Mouse (Mus musculus): ENCODE results near the gene Sez6l2. TPM values are rescaled to one million over a fixed set of nuclear protein-coding genes. Genes with fewer than 3 reads are reported as not detected.
A peak's percentile ranks its signal among the peaks of the same experiment; 100 is the strongest.

Sez6l2 gene
- 0.59 and 0.93 TPM in 2 replicates for polyA plus RNA-seq (2012)

DNA sequence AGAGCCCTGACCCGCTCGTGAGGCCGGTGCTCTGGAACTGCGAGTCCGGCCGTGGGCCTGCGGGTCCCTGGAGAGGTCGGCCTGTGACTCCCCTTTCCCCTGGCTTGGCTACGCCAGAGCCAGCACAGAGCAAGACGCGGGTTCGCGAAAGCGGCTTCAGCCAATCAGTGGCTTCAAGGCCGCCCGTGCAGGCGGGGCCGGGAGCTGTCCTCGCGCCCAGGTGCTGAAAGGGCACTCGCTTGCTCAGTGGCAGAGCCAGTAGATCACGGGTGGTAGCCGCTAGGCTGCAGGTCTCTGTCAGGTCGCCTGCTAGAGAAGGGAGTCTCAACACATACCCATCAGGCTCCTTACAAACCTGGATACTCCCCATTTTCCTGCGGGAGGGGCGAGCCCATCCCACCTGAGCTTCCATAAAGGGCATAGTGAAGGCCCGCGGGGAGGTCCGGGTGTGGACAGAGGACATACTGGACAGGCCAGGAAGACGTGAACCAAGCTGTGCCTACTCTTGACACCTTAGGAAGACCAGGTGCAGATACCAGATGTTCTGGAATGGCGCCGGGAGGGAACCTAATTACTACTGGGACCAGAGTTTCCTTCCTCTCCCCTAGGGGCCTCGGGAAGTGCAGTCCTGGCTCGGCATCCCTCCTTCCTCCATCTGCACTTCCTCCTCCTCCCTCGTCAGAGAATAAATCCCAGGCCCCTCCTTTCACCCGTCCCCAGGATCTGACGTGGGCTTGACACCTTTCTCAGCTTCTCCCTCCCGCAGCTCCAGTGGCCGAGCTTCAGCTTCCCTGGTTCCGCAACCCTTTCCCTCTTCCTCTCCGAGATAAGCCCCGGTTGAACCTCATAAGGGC, at the start of gene Sez6l2:
Sez6l2 (plus strand) TSS at position 771 of the 854 bp plus-strand sequence.
- TF ChIP-seq GATA1 (IDR thresholded peaks at IDR 0.05; ENCODE audit: low read length) = no peak

DNA sequence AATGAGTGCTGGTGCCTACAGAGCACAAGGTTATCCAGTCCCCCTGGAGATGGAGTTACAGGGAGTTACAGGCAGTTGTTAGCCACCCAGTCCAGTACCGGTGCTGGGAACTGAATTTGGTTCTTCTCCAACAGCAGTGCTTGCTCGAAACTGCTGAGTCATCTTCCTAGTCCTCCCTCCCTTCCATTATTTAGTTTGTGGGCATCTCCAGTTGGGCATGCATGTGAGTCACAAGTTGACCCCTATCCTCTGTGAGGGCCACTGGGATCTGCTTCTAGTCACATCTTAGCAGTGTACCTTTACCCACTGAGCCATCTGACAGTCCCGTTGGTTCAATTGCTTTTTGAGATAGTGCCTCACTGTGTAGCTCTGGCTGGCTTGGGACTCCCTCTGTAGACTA, 44.8 kb upstream of the Sez6l2 start:
- TF ChIP-seq GATA1 (IDR thresholded peaks at IDR 0.05; ENCODE audit: low read length) = no peak

DNA sequence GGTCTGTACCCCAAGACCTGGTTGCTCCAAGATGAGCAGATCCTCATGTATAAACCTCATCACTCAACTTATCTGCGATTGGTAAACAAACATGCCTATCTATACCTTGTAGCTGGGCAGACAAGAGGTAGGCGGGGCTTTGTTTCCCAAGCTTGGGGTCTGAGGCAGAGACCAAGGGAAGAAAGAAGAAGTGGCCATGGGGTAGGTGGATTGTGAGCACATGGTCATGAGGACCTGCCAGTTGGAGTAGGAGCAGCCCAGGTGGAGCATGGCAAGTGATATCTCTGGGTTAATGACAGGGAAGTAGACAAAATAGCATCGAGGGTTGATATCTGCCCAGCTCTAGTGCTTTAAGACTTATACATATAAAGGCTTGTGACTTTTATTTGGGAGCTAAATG, 35.5 kb upstream of the Sez6l2 start:
- no peak for TF ChIP-seq GATA1 (IDR thresholded peaks at IDR 0.05; ENCODE audit: low read length)

DNA sequence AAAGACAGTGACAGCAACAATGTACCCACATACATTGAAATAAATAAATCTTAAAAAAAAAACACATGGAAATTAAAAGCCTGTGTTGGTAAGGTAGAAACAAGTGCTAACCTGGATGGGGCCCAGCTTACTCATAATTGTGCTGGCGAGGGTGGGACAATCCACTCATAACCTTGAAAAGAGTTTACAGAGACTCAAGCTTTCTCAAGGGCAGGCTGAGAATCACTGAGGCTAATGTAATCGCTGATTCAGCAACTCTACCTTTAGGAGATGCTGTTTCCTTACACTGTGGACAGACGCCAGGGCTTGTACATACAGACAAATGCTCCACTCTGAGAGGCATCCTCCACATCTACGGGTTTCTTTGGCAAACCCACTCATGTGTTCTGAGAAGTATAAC, 30.4 kb upstream of the Sez6l2 start:
- no peak for TF ChIP-seq GATA1 (IDR thresholded peaks at IDR 0.05; ENCODE audit: low read length)

DNA sequence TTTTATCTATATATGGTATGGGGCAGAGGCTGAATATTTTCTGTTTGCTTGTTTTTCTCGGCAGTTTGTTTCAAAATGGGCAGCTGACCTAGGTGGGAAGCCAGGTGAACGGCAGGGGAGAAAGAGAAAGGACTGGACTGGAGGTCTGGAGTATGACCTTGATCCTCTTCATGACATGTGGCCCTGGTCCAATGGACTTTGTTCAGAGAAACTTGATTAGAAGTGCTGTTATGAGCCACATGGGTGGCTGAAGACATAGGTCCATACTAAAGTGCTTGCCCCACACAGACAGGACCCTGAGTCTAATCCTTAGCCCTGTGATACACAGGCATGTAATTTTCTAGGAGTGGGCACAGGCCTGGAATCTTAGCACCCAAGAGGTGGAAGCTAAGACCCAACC, 28.8 kb upstream of the Sez6l2 start:
- no peak for TF ChIP-seq GATA1 (IDR thresholded peaks at IDR 0.05; ENCODE audit: low read length)

DNA sequence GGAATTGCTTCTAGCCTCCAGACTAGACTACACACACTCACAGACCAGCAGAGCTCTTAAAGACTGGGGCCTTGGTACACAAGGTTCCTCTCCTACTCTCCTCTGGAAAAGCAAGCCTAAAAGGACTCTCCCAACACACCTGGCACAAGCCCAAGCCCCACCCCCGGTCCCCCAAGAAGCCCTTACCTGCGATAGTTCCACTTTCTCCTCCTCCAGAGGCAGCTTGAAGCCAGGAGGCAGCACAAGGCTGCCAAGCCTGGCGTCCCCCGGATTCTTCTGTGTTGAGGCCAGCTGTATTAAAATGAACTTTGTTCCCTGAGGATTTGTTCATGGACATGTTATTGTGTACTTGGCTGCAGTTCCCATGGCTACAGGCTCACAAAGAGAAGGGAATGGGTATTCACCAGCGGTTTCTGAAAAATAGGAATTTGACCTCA, 27.7 kb upstream of the Sez6l2 start, which contains the start of gene Tmem219:
Tmem219 (minus strand) TSS at position 294 of the 437 bp plus-strand sequence.
- no peak for TF ChIP-seq GATA1 (IDR thresholded peaks at IDR 0.05; ENCODE audit: low read length)

DNA sequence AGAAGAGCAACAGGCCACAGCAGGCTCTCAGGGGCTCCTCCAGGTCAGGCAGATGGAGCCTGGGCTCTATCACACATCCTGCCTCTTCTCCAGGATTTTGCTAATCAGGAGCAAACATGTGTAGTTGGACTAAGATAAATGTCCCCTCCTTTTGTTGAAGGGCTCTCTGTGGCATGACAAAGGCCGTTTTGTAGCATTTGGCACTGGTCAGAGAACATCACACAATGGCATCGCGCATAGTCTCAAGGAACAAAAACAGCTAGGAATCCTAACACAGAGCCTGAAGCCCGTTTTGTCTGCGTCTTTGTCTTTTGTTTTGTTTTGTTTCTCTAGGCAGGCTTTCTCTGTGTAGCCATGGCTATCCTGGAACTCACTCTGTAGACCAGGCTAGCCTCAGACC, 26.4 kb upstream of the Sez6l2 start:
- TF ChIP-seq GATA1 (IDR thresholded peaks at IDR 0.05; ENCODE audit: low read length) = no peak

DNA sequence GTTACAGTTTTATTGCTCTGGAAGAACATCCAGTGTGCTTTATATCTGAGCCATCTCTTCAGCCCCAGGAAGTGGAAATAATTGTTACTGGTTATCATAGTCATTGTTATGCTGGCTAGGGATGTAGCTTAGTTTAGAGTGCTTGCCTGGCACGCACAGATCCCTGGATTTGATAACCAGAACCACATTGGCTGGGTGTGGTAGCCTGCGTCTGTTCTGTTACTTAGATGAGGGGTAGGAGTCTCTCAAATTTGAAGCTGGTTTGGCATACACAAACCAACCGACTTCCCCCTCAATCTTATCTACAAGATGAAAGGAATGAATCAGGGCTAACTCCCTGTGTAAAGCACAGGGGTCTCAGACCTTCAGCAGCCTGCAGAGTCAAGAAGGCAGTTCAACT, 24.1 kb upstream of the Sez6l2 start:
- TF ChIP-seq GATA1 (IDR thresholded peaks at IDR 0.05; ENCODE audit: low read length) = peak; percentile 91

DNA sequence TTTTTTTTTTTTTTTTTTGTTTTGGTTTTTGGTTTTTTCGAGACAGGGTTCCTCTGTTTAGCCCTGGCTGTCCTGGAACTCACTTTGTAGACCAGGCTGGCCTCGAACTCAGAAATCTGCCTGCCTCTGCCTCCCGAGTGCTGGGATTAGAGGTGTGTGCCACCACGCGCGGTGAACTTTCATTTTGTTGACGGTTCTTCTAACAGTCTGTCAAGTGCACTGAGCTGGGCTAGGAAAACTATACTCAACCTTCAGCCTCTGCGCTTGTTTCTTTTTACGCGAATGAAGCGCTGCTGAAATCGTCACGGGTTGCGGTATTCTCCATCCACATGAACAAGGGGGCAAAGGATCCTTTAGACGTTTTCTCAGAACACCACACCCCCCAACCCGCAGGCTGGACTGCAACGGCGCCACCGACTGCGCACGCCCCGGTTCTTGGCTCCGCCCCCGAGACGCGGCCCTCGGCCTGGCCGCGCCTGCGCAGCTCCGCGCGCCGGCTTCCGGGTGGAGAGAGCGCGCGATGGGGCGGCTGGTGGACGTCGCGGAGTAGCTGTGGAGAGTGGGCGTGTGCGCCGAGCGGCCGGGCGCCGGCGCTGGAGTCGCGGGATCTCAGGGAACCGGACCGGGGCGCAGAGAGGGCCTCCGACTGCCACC, 21.9 kb upstream of the Sez6l2 start, which contains the start of gene Kctd13:
Kctd13 (plus strand) TSS at position 496 of the 654 bp plus-strand sequence.
- TF ChIP-seq GATA1 (IDR thresholded peaks at IDR 0.05; ENCODE audit: low read length) = no peak

DNA sequence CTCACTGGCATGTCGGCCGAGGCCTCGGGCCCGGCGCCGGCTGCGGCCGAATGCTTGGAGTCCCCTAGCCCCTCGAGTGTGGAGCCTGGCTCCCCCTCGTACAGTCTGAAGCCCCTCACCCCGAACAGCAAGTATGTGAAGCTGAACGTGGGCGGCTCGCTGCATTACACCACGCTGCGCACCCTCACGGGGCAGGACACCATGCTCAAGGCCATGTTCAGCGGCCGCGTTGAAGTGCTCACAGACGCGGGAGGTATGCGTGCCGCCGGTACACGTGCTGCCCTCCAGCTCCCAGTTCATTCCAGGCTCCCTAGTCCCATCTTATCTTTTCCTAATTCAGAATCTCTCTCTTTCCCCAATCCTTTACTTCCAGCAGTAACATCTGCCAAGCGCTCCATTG, 21.3 kb upstream of the Sez6l2 start:
- TF ChIP-seq GATA1 (IDR thresholded peaks at IDR 0.05; ENCODE audit: low read length) = no peak

DNA sequence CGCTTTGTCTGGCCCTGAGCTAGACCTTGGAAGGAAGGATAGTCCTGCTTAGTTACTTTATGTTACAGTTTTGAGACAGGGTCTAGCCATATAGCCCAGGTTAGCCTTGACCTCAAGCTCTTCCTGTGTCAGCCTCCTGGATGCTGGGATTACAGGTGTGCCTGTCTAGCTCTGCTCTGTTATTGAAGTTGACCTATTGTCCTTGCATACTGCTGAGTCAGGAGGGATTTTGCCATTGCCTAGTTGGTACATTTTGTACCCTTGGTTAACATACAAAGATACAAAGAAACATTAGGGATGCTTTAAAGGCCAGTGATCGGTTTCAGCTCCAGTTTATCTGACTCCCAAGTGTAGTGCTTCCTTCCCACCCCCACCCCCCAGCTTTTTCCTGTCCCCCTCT, 17.7 kb upstream of the Sez6l2 start:
- no peak for TF ChIP-seq GATA1 (IDR thresholded peaks at IDR 0.05; ENCODE audit: low read length)

DNA sequence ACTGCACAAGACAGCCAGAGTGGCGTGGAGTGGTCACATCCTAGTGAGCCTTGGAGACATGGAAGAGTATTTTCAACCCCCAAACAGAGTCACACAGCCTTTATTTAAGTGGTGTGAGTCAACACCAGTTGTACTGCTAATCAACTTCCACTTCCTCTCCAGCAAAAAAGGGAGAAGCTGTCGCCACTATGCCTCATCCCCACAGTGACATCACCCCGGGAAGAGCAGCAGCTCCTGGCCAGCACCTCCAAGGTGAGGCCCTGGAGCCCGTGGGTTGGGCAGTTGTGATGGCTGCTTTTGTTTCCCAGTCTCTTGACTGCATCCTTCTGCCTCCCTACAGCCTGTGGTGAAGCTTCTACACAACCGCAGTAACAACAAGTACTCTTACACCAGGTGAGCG, 9.2 kb upstream of the Sez6l2 start:
- no peak for TF ChIP-seq GATA1 (IDR thresholded peaks at IDR 0.05; ENCODE audit: low read length)

DNA sequence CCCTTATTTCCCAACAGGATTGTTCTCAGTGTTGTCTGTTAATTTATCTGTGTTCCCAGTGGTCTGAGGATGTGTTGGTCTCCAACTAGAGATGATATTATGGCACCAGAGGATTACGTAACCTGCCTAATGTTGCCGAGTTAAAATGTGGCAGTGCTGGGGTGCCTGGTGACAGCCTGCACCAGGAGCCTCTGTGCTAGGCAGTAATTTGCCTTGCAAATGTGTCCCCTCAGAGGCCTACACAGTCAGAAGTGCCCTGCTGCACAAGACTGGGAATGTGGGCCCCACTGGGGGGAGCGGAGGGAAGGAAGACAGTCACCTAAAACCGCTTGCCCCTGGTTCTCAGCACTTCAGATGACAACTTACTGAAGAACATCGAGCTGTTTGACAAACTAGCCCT, 8.6 kb upstream of the Sez6l2 start:
- TF ChIP-seq GATA1 (IDR thresholded peaks at IDR 0.05; ENCODE audit: low read length) = no peak

DNA sequence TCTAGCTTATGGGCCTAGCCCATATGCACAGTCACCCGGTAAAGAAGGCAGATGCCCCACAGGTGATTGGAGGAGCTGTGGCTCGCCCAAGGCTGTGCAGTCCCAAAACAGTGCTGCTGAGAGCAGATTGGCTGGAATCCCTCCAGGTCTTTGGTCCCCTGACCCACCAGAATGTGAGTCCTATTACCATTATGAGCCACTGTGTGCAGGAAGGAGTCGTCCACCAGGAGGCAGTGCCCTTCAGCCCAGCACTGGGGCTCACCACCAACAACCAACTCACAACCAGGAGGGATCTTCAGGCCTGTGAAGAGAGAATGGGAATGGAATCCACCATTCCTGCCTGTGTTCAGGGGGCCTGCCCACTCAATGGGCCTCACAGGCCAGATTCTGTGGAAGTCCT, 3.8 kb upstream of the Sez6l2 start:
- TF ChIP-seq GATA1 (IDR thresholded peaks at IDR 0.05; ENCODE audit: low read length) = no peak

DNA sequence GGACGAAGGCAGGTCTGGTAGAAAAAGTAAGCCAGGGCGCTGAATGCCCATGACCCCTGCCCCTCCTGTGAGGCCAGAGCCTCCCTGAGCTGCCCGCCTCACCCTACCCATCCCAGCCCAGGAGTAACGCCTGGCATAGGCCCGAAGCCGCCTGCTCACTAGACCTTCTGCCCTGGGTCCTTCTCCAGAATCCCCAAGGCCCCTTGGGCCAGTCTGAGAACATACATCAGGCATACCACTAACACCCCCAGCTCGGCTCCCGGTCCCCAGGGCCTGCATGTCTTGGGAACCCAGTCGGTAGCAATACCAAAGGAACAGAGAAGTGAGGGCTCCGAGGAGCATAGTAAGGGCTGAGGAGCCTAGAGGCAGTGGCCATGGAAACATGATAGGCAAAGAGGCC, 1.7 kb upstream of the Sez6l2 start:
- no peak for TF ChIP-seq GATA1 (IDR thresholded peaks at IDR 0.05; ENCODE audit: low read length)

DNA sequence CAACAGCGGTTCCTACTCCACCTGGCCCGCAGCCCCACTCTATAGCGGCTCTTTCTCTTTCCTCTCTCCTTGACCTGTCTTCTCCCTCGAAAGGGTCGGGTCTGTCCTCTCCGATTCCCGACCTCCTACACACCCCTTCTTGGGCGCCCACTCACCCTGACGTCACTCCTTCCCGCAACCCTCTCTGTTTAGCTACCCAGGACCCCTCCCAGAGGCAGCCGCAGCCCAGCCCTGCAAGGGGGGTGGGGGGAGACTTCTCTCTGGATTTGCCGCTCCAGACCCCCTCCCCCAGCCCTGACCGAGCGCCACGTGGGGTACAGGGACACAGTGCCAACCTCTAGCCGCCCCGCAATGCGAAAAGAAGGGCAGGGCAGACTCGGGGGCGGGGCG, 965 bp upstream of the Sez6l2 start, which contains the start of gene Asphd1:
Asphd1 (minus strand) TSS at position 180 of the 390 bp plus-strand sequence.
- TF ChIP-seq GATA1 (IDR thresholded peaks at IDR 0.05; ENCODE audit: low read length) = no peak

Data from G1E-ER4 (cell line).